Mouse (Mus musculus) stomach, postnatal 0 days (tissue): ENCODE results near the gene Spc24.
A peak's percentile ranks its signal among the peaks of the same experiment; 100 is the strongest.

ENCODE experiments used
- CTCF ChIP-seq: IDR thresholded peaks from 2 replicates; pipeline ENCODE4 v1.5.1; 2016; ENCODE audit warnings: antibody characterized with exemption, low read depth, mild to moderate bottlenecking, moderate library complexity
- EP300 ChIP-seq: optimal IDR thresholded peaks from 2 replicates; pipeline ENCODE3; 2016; ENCODE audit warnings: antibody characterized with exemption

- TF ChIP-seq CTCF (peak; percentile 72), EP300 (no peak)
These were observed at the start of gene Spc24 for GRCm38 (mm10) chr9:21760155-21761088.
